Comparison of ENCODE assay signal across 8 mouse cellular contexts in genomic region chr13:59822507-59823462, GRCm38 (mm10). TPM values are rescaled to one million over a fixed set of nuclear protein-coding genes. Genes with fewer than 3 reads are reported as not detected.
DNase-seq lines count a peak whose midpoint lies in the region; ATAC-seq and TF ChIP-seq lines count a peak whose summit lies in the region.

Tut7 (minus strand) TSS chr13:59823147.

- under 1% methylated on average over 100 of the region's 100 CpGs for WGBS in heart, embryonic 10.5 days
- WGBS in kidney, embryonic 15.5 days, result under 1% methylated on average over 100 of the region's 100 CpGs

- H3K27ac ChIP-seq in bone marrow macrophage, adult 2 months (ENCODE audit: insufficient read depth, low read depth, low read length), result peak within 1 kb of the TSS; percentile 93
- H3K27ac ChIP-seq in embryonic fibroblast, embryonic 13.5 days (ENCODE audit: insufficient read depth, low read length), result peak within 1 kb of the TSS; percentile 69
- peak within 1 kb of the TSS; percentile 98 for H3K27ac ChIP-seq in heart, embryonic 10.5 days
- peak within 1 kb of the TSS; percentile 96 for H3K27ac ChIP-seq in kidney, embryonic 15.5 days

- TF ChIP-seq CTCF in bone marrow macrophage, adult 2 months (IDR thresholded peaks at IDR 0.05; ENCODE audit: low read depth, low read length), result no peak
- TF ChIP-seq CTCF in embryonic fibroblast, embryonic 13.5 days (IDR thresholded peaks at IDR 0.05; ENCODE audit: borderline replicate concordance, insufficient read depth, low read length), result no peak

- peak within 1 kb of the TSS; percentile 86 for H3K4me3 ChIP-seq in bone marrow macrophage, adult 2 months (ENCODE audit: insufficient read depth, low read length)
- H3K4me3 ChIP-seq in embryonic fibroblast, embryonic 13.5 days (ENCODE audit: insufficient read depth, low read length), result peak within 1 kb of the TSS; percentile 84
- peak within 1 kb of the TSS; percentile 96 for H3K4me3 ChIP-seq in heart, embryonic 10.5 days
- peak within 1 kb of the TSS; percentile 99 for H3K4me3 ChIP-seq in kidney, embryonic 15.5 days (replicated peaks)

- peaks cover 11% of the 10 kb centered on the region for H3K36me3 ChIP-seq in heart, embryonic 10.5 days
- peaks cover 19% of the 10 kb centered on the region; the same call in 1 of the 2 replicates for H3K36me3 ChIP-seq in kidney, embryonic 15.5 days

- H3K4me1 ChIP-seq in bone marrow macrophage, adult 2 months (ENCODE audit: control insufficient read depth, insufficient read depth, low read length), result peaks cover 24% of the 10 kb centered on the region
- H3K4me1 ChIP-seq in embryonic fibroblast, embryonic 13.5 days (ENCODE audit: control insufficient read depth, insufficient read depth, low read length), result peaks cover 5% of the 10 kb centered on the region
- H3K4me1 ChIP-seq in heart, embryonic 10.5 days, result peaks cover 38% of the 10 kb centered on the region
- H3K4me1 ChIP-seq in kidney, embryonic 15.5 days, result peaks cover 29% of the 10 kb centered on the region

- peak; percentile 98 for DNase-seq in A20 (ENCODE audit: low read depth, low spot score)
- peak; percentile 97 for DNase-seq in heart, embryonic 10.5 days (ENCODE audit: low spot score)
- DNase-seq in liver, result peak; percentile 96
- DNase-seq in spleen, postnatal 4 days (ENCODE audit: low spot score in 2 of 2), result peak; percentile 94 to 96

- peak; percentile 74 for TF ChIP-seq POLR2A in bone marrow macrophage, adult 2 months (IDR thresholded peaks at IDR 0.05; ENCODE audit: borderline replicate concordance, low read depth, low read length)
- TF ChIP-seq POLR2A in embryonic fibroblast, embryonic 13.5 days (IDR thresholded peaks at IDR 0.05; ENCODE audit: low read depth, low read length), result peak; percentile 73

- H3K9me3 ChIP-seq in heart, embryonic 10.5 days, result no peaks in the 10 kb centered on the region
- no peaks in the 10 kb centered on the region for H3K9me3 ChIP-seq in kidney, embryonic 15.5 days (replicated peaks)

- H3K27me3 ChIP-seq in heart, embryonic 10.5 days (ENCODE audit: insufficient read depth, poor library complexity, severe bottlenecking), result no peaks in the 10 kb centered on the region
- no peaks in the 10 kb centered on the region for H3K27me3 ChIP-seq in kidney, embryonic 15.5 days

- H3K4me2 ChIP-seq in kidney, embryonic 15.5 days, result peak within 1 kb of the TSS; percentile 65

- peak within 1 kb of the TSS; percentile 90 for H3K9ac ChIP-seq in kidney, embryonic 15.5 days

- ATAC-seq in kidney, embryonic 15.5 days (replicated peaks; ENCODE audit: low FRiP score), result peak; percentile 98
- peak; percentile 86 for ATAC-seq in monocyte, adult 5-6 weeks (replicated peaks; ENCODE audit: insufficient number of reproducible peaks, low FRiP score, low TSS enrichment, poor library complexity, severe bottlenecking)

RNA-seq across cellular contexts. Expression of gene Tut7, which starts in this region (rescaled TPM):
- 142 and 148 TPM in 2 replicates for polyA plus RNA-seq in bone marrow macrophage, adult 2 months (2012; ENCODE audit: insufficient read depth, insufficient read length, missing spikeins)
- 102 and 113 TPM in 2 replicates for polyA plus RNA-seq in embryonic fibroblast, embryonic 13.5 days (2011; ENCODE audit: insufficient read length, low read depth, missing spikeins)
- 37.2 and 39.6 TPM in 2 replicates for polyA plus RNA-seq in heart, embryonic 10.5 days (2016; fragmentation: Nextera tagmentation; extraction: Ambion mirVana)
- 48.1 and 48.9 TPM in 2 replicates for polyA plus RNA-seq in kidney, embryonic 15.5 days (2015; fragmentation: Nextera tagmentation; extraction: Ambion mirVana)
- 227 to 337 TPM (median 264 TPM) in 3 replicates for total RNA-seq in monocyte, adult 5-6 weeks (2017)

Comparison
In these comparisons a context has a peak if more than half of its experiments do, and no peak if none do; other contexts are left out.
1. Peak in every context shown above with its lines: DNase-seq, ATAC-seq, H3K4me3 ChIP-seq and H3K27ac ChIP-seq.